Mouse (Mus musculus) heart, embryonic 10.5 days (tissue): ENCODE measurements at regions not wholly inside any gene's neighbourhood (a gene's known extent, or its start where the extent isn't known, plus 50 kb on each side); places are given as distances from the start of the nearest gene placed in this dataset.

Experiments
- DNase-seq: peaks from one replicate; pipeline ENCODE4 v3.0.0-alpha.2; 2017; ENCODE audit warnings: low spot score
- H3K27ac ChIP-seq: fragments of 300-500 bp; sonication (generic); 2 replicates; pipeline ENCODE4 v1.5.1; 2016; ENCODE audit warnings: mild to moderate bottlenecking
- H3K27me3 ChIP-seq: fragments of 300-500 bp; sonication (generic); 2 replicates; pipeline ENCODE4 v1.6.1; 2016; ENCODE audit warnings: mild to moderate bottlenecking; ENCODE audit not compliant: poor library complexity, insufficient read depth, severe bottlenecking
- H3K36me3 ChIP-seq: fragments of 300-500 bp; sonication (generic); 2 replicates; pipeline ENCODE4 v1.6.1; 2016; ENCODE audit warnings: mild to moderate bottlenecking, moderate library complexity
- H3K4me1 ChIP-seq: fragments of 300-500 bp; sonication (generic); 2 replicates; pipeline ENCODE4 v1.6.1; 2016; ENCODE audit warnings: mild to moderate bottlenecking
- H3K4me3 ChIP-seq: fragments of 300-500 bp; sonication (generic); 2 replicates; pipeline ENCODE4 v1.5.1; 2016; ENCODE audit warnings: mild to moderate bottlenecking, moderate library complexity
- H3K9me3 ChIP-seq: fragments of 300-500 bp; sonication (generic); 2 replicates; pipeline ENCODE4 v1.6.1; 2016; ENCODE audit warnings: mild to moderate bottlenecking, moderate library complexity
- WGBS: fragments of 180-500 bp; shearing (Covaris S2); methylation state at CpG from one replicate; pipeline ENCODE4 v1.1.7; 2016; 5-methylcytosine and 5-hydroxymethylcytosine counted together

DNA sequence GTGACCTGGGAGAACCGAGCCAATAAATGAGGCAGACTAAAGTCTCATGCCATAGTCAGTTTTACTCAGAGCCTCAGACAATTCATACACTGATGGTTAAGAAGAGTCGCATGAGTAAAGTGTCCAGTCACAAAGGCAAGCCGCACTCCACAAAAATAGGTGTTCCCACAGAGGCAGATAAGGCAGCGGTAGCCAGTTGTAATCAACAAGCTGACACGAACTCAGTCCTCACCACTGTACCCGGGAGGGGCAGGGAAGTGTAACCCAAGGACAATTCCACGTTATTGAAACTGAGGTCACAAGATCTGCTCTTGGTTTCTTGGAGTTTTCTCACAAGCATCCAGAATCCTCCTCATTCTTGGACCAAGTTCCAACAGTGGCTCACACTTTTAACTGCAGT lies 125.9 kb downstream of the Evx1 start:
- Histone ChIP-seq H3K27ac (no peak overlapping the region), H3K4me3 (no peak overlapping the region), H3K27me3 (peaks cover 9% of the 10 kb centered on the region), H3K9me3 (no peaks in the 10 kb centered on the region), H3K4me1 (peaks cover 18% of the 10 kb centered on the region), H3K36me3 (no peaks in the 10 kb centered on the region)
- DNase-seq = no peak
- WGBS = 36% methylated on average over 7 of the region's 7 CpGs

DNA sequence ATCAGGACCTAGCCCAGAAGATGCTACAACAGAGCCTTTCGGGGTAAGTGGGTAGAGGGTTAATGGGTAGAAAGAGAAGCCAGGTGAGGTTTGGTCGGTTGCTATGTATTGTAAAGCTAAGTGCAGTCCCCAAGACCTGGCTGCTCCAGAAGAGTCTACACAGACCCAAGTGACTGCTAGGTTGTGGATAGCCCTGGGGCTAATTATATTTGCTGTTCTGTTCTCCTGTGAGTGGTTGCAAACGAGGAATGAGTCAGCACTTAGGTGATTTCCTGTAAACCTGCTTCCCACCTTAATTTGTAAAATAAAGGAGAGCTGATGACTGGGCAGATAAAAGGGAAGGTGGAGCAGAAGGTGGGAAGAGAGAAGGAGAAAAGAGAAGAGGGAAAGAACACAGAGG lies 126.9 kb downstream of the Evx1 start:
- 59% methylated on average over 3 of the region's 3 CpGs for WGBS
- H3K4me3 ChIP-seq = no peak overlapping the region
- no peak for DNase-seq
- H3K27ac ChIP-seq = no peak overlapping the region
- H3K36me3 ChIP-seq = no peaks in the 10 kb centered on the region
- peaks cover 13% of the 10 kb centered on the region for H3K27me3 ChIP-seq
- H3K4me1 ChIP-seq = peaks cover 18% of the 10 kb centered on the region
- H3K9me3 ChIP-seq = no peaks in the 10 kb centered on the region

DNA sequence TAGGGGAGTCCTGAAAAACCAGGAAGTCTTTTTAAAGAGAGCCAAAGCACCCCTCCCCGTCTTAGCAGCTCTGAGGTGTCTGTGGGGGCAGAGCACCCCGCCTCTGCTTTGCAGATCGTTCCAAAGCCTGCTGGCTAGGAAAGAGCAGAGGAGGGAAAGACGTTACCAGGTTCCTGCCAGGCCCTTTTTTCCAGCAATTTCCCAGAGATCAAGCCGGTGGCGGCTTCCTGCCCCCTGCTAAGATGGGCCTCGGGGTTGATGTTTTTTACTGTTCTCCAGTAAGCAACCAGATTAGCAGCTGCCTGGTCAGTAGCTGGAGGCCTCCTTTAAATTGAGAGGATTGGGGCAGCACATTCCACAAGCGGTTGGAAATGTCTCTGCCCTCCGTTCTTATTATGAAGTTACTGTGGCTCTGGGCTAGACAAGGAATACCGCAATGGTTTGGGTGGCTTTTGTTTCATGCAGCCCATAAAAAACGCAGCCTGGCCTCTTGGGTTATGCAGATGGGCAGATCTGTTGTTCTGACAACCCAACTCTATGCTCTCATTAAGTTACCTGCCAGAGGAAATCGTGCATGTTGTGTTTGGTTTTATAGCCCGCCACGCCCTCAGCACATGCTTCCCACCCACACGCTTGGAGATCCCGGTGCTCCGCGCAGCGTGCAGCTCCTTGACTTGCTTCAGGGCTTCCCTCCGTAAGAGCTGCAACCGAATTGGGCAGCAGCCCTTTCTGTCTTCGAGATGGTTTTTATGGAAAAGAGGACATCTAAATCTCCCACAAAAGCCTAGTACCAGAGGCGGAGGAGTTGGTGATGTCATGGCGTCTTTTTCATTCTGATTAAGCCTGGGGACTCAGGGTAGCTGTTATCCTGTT lies 130.1 kb downstream of the Evx1 start:
- Histone ChIP-seq H3K36me3 (no peaks in the 10 kb centered on the region), H3K9me3 (no peaks in the 10 kb centered on the region), H3K27me3 (peaks cover 13% of the 10 kb centered on the region), H3K4me3 (peak overlapping the region; percentile 16; the same call in 1 of the 2 replicates), H3K27ac (0 out of 2 replicates have a peak overlapping the region, but pooled peaks have one; percentile 22), H3K4me1 (peaks cover 16% of the 10 kb centered on the region)
- DNase-seq = no peak
- 36% methylated on average over 24 of the region's 24 CpGs for WGBS

DNA sequence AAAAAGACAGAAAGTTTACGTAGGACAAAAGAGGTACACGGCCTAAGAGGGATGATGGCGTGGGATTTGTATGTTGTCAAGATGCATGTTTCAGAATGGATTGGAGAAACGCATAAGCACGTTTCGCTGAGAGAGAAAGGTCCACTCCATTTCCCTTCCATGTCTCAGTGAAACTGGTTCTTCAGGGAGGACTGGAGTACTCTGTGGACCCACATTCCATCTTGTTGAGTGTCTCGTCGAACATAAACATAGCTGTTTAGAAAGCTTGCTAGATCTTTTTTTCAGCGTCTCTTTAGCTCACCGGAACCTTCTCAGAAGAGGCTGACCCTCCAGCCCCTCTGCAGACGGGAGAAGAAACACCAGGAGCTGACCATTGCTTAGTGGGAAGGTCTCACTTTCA lies 145.5 kb downstream of the Evx1 start:
- no peak overlapping the region for H3K27ac ChIP-seq
- 0 out of 2 replicates have a peak, but pooled peaks cover 3% of the 10 kb centered on the region for H3K9me3 ChIP-seq
- 85% methylated on average over 11 of the region's 11 CpGs for WGBS
- H3K4me3 ChIP-seq = no peak overlapping the region
- DNase-seq = no peak
- no peaks in the 10 kb centered on the region for H3K36me3 ChIP-seq
- H3K4me1 ChIP-seq = no peaks in the 10 kb centered on the region
- 0 out of 2 replicates have a peak, but pooled peaks cover 3% of the 10 kb centered on the region for H3K27me3 ChIP-seq

DNA sequence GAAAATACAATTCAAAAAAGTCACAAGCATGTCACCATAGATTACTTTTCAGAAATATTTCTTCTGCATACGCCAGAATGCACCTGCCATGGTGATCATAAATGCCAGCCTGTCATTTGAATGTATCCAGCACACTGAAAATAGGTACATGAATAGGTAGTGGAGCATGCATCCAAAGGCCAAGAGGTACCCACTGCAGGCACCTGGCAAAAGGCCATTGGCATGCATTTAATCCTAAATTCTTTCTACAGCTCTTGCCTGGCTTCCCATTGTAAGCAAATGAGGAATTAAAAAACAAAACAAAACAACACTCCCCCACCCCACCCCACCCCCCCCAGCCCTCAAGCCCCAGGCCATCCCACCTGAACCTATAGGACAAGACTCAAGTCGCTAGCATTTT lies 147.9 kb downstream of the Evx1 start:
- H3K27ac ChIP-seq = no peak overlapping the region
- H3K4me1 ChIP-seq = no peaks in the 10 kb centered on the region
- DNase-seq = no peak
- H3K27me3 ChIP-seq = 0 out of 2 replicates have a peak, but pooled peaks cover 3% of the 10 kb centered on the region
- no peak overlapping the region for H3K4me3 ChIP-seq
- H3K36me3 ChIP-seq = no peaks in the 10 kb centered on the region
- WGBS = 74% methylated on average over 2 of the region's 2 CpGs
- H3K9me3 ChIP-seq = 0 out of 2 replicates have a peak, but pooled peaks cover 3% of the 10 kb centered on the region

DNA sequence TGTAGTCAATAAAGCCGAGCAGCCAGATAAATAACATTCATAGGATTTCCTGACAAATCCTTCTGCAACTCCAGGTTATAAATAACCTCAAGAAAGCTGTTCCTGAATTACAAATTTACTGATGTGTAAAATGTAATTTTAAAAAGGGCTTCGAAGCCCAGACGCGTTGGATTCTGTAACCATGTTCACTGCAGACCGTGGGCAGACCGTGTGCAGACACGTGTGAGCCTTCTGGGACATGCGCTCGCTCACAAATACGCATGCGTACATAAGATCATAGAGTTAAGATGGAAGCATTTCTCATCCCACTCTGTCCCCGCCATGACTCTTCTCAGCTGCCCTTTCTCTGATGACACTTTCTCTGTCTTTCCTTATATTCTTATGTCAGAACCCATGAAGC lies 150.1 kb downstream of the Evx1 start:
- H3K4me1 ChIP-seq = no peaks in the 10 kb centered on the region
- H3K27ac ChIP-seq = no peak overlapping the region
- DNase-seq = no peak
- no peaks in the 10 kb centered on the region for H3K27me3 ChIP-seq
- H3K4me3 ChIP-seq = no peak overlapping the region
- H3K9me3 ChIP-seq = no peaks in the 10 kb centered on the region
- H3K36me3 ChIP-seq = no peaks in the 10 kb centered on the region
- WGBS = 96% methylated on average over 12 of the region's 12 CpGs

DNA sequence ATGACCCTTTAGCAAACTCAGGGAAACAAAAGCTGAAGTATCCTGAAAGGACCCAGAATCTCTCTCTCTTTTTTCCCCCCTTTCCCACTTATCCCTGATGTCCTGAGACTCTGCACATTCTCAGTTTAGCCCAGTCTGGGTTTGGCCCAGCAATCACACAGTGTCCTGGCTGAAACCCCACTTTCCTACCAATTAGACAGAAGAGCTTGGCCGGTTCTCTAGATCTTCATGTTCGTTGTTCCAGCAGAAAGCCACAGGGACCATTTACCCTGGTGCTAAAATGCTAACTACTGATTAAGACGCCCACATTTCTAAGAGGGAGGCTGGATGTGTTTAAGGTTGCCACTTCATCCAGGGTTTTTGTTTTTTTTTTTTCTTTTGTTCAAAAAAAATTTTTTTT lies 151.3 kb downstream of the Evx1 start:
- no peaks in the 10 kb centered on the region for H3K27me3 ChIP-seq
- no peaks in the 10 kb centered on the region for H3K36me3 ChIP-seq
- H3K4me1 ChIP-seq = no peaks in the 10 kb centered on the region
- no peak for DNase-seq
- H3K4me3 ChIP-seq = no peak overlapping the region
- 74% methylated on average over 3 of the region's 3 CpGs for WGBS
- H3K27ac ChIP-seq = no peak overlapping the region
- no peaks in the 10 kb centered on the region for H3K9me3 ChIP-seq

DNA sequence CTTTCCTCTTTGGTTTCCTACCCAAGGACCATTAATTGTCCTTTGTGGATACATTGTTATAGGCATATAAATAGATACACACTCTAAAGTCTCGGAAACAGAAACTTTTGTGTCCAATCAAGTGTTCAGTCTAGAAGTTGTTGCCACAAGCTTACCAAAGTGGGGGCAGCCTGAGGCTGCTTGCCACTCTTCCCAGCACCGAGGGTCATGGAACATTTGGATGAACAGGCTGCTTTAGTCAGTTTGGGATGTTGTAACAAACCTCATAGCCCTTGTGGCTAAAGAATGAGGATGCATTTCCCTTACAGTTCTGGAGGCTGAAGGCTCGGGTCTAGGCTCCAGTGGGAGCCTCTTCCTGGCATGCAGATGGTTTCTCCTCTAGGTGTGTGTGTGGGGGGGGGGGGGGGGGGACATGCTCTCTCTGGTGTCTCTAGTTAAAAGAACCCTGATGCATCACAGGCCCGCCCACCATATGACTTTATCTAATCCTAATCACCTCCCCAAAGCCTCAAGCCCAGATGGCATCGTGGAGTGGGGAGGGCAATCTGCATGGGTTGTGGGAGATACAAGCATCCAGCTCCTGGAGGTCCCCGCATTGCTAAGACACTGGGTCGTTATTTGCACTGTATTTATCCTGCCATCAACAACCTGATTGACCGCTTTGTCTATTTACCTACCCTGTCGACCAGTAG lies 152.7 kb downstream of the Evx1 start:
- Histone ChIP-seq H3K4me1 (no peaks in the 10 kb centered on the region), H3K4me3 (no peak overlapping the region), H3K27me3 (no peaks in the 10 kb centered on the region), H3K9me3 (no peaks in the 10 kb centered on the region), H3K27ac (no peak overlapping the region), H3K36me3 (no peaks in the 10 kb centered on the region)
- 68% methylated on average over 9 of the region's 9 CpGs for WGBS
- DNase-seq = no peak

DNA sequence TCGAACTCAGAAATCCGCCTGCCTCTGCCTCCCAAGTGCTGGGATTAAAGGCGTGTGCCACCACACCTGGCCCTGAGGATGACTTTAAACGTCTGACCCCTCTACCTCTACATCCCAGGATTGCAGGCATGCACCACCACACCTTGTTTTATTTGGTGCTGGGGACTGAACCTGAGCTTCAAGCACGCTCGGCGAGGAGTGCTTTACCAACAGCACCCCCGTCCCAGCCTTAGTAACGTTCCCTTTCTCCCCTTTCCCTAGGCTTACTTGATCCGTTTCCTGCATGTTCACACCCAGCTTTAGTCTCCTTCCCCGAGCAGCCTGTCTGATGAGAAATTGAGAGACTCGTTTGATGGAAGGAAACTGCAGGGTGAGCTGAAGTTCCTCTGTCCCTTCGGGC lies 157.5 kb downstream of the Evx1 start:
- no peaks in the 10 kb centered on the region for H3K4me1 ChIP-seq
- no peak for DNase-seq
- no peak overlapping the region for H3K27ac ChIP-seq
- H3K27me3 ChIP-seq = 0 out of 2 replicates have a peak, but pooled peaks cover 3% of the 10 kb centered on the region
- no peaks in the 10 kb centered on the region for H3K9me3 ChIP-seq
- no peak overlapping the region for H3K4me3 ChIP-seq
- no peaks in the 10 kb centered on the region for H3K36me3 ChIP-seq
- WGBS = 67% methylated on average over 13 of the region's 13 CpGs

DNA sequence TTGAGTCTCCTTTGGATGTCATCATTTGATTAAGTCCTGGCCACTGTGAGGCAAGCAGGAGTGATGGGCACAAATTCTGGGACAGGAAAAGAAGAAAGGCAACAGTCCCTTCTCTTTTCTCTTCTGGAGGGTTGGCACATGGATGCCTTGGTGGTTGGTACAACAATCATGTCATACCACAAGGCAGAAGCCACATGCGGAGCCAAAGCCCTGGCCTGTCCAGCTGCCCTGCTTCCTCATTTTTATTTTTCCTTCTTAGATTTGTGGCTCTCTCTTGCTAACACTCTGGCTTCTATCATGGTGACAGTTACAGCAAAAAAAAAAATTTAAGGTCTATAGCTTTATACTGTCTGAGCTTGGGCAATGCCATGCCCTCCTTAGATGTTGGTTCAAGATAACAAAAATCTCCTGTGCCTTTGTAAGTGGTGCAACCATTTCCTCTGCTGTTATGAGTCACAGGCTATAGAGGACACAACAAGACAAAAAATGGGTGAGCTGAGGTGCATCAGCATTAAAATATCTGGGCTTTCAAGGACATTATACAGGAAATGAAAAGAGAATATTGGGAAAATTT lies 158.2 kb downstream of the Evx1 start:
- Histone ChIP-seq H3K27ac (no peak overlapping the region), H3K27me3 (0 out of 2 replicates have a peak, but pooled peaks cover 3% of the 10 kb centered on the region), H3K4me3 (no peak overlapping the region), H3K36me3 (no peaks in the 10 kb centered on the region), H3K9me3 (no peaks in the 10 kb centered on the region), H3K4me1 (no peaks in the 10 kb centered on the region)
- DNase-seq = no peak
- WGBS = 72% methylated on average over 1 of the region's 1 CpGs

DNA sequence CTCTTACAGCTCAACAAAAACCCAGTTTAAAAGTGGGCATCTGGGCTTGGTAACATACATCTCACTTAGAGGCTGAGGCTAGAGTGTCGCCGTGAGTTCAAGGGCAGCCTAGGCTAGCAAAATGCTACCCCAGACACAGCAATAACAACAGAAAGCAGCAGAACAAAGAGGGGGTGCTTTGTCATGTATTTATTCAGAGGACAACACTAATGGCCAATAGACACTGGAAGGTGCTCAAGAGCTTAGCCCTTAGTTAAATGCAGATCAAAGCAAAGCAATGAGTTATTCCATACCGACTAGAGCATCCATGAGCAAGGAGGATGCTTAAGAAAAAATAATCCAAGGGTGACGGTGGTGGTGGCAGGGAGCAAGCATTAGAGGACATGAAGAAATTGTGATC lies 158.7 kb downstream of the Evx1 start:
- WGBS = 86% methylated on average over 4 of the region's 4 CpGs
- DNase-seq = no peak
- Histone ChIP-seq H3K4me1 (no peaks in the 10 kb centered on the region), H3K4me3 (no peak overlapping the region), H3K27me3 (0 out of 2 replicates have a peak, but pooled peaks cover 3% of the 10 kb centered on the region), H3K9me3 (no peaks in the 10 kb centered on the region), H3K36me3 (no peaks in the 10 kb centered on the region), H3K27ac (no peak overlapping the region)

DNA sequence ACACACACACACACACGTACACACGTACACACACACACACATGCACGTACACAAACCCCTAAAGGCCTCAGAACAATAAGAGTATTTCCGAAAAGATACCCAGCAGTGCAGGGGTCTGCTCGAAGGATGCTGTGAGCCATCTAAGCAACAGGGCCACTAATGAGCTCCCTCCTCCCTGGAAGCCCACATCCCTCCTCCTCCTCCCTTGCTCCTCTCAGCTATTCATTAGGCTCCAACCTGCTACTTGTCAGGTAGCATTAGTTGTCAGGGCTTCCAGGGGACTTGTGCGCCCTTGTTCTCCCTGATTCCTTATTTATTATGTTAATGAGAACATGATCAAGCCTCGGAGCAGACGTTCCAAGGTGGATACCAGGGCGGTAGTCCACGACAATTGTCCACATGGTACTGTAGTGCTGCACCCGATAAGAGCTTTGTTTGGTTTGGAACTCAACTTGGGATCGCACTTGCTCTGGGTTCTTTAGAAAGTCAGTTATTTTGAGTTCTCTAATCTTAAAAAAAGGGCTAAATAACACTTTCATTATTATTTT lies 159.8 kb downstream of the Evx1 start:
- WGBS = 85% methylated on average over 12 of the region's 12 CpGs
- Histone ChIP-seq H3K27ac (no peak overlapping the region), H3K4me1 (no peaks in the 10 kb centered on the region), H3K9me3 (no peaks in the 10 kb centered on the region), H3K27me3 (0 out of 2 replicates have a peak, but pooled peaks cover 3% of the 10 kb centered on the region), H3K4me3 (no peak overlapping the region), H3K36me3 (no peaks in the 10 kb centered on the region)
- DNase-seq = no peak

DNA sequence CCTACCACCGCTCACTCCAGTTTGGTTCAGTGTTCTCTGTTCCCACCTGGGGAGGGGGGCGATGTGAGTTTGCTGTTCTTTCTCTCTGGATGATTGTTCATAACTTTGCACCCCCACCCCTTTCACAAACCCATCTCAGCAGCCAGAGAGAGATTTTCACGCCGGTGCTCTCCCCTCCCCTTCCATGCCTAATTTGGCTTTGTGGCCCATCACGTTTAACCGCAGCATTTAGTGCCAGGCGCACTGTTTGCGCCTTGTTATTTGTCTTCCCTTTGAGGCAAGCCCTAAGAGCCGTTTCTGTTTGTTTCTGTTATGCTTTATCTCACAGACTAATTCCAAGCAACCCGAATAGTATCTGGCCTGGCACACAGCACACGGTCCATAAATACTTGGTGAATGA lies 160.6 kb downstream of the Evx1 start:
- Histone ChIP-seq H3K36me3 (no peaks in the 10 kb centered on the region), H3K4me3 (no peak overlapping the region), H3K9me3 (no peaks in the 10 kb centered on the region), H3K4me1 (peaks cover 3% of the 10 kb centered on the region; the same call in 1 of the 2 replicates), H3K27me3 (0 out of 2 replicates have a peak, but pooled peaks cover 3% of the 10 kb centered on the region), H3K27ac (no peak overlapping the region)
- peak; percentile 35 for DNase-seq
- WGBS = 57% methylated on average over 11 of the region's 11 CpGs
